ENCODE assay signal across 27 mouse cellular contexts in genomic region chr16:40907892-40908291, GRCm38 (mm10).
DNase-seq lines count a peak whose midpoint lies in the region; ATAC-seq and TF ChIP-seq lines count a peak whose summit lies in the region.
"Had no signal": no experiment of that assay in that cellular context is flagged by ENCODE, and none has a peak within 500 bp of the region (broad histone marks: within the 10 kb centered on the region; RNA-seq: fewer than 3 reads in every experiment).

No protein-coding gene starts in this region.

- WGBS in forebrain, embryonic 11.5 days: 28% methylated on average over 1 of the region's 1 CpGs
- 3% methylated on average over 1 of the region's 1 CpGs for WGBS in forebrain, postnatal 0 days
- WGBS in midbrain, postnatal 0 days: 69% methylated on average over 1 of the region's 1 CpGs
- 50% methylated on average over 1 of the region's 1 CpGs for WGBS in midbrain, embryonic 16.5 days
- 35% methylated on average over 1 of the region's 1 CpGs for WGBS in forebrain, embryonic 13.5 days
- 9% methylated on average over 1 of the region's 1 CpGs for WGBS in forebrain, embryonic 16.5 days
- 76% methylated on average over 1 of the region's 1 CpGs for WGBS in hindbrain, embryonic 10.5 days

- ATAC-seq in forebrain, embryonic 11.5 days (replicated peaks; ENCODE audit: low FRiP score): peak; percentile 89
- ATAC-seq in forebrain, postnatal 0 days: no peak
- no peak for ATAC-seq in midbrain, postnatal 0 days (ENCODE audit: low FRiP score)
- no peak for ATAC-seq in midbrain, embryonic 16.5 days
- peak; percentile 90 for ATAC-seq in forebrain, embryonic 13.5 days
- ATAC-seq in forebrain, embryonic 16.5 days: peak; percentile 82
- ATAC-seq: intestine, postnatal 0 days; Patski had no signal

- no peak overlapping the region for H3K9ac ChIP-seq in forebrain, embryonic 11.5 days (ENCODE audit: low read length)
- H3K9ac ChIP-seq in forebrain, postnatal 0 days: no peak overlapping the region
- H3K9ac ChIP-seq in midbrain, postnatal 0 days (replicated peaks; ENCODE audit: low read length, poor library complexity, severe bottlenecking): no peak overlapping the region
- no peak overlapping the region for H3K9ac ChIP-seq in midbrain, embryonic 16.5 days (ENCODE audit: low read depth, low read length)
- no peak overlapping the region for H3K9ac ChIP-seq in forebrain, embryonic 13.5 days
- no peak overlapping the region for H3K9ac ChIP-seq in forebrain, embryonic 16.5 days (replicated peaks; ENCODE audit: low read depth, low read length)
- H3K9ac ChIP-seq: embryonic facial prominence, embryonic 12.5 days; embryonic facial prominence, embryonic 15.5 days; heart, embryonic 13.5 days; hindbrain, embryonic 12.5 days; hindbrain, embryonic 15.5 days had no signal

- no peak overlapping the region for H3K4me2 ChIP-seq in forebrain, embryonic 11.5 days (ENCODE audit: low read depth, low read length, severe bottlenecking)
- no peak overlapping the region for H3K4me2 ChIP-seq in forebrain, postnatal 0 days (ENCODE audit: low read depth)
- H3K4me2 ChIP-seq in midbrain, postnatal 0 days (ENCODE audit: low read depth, low read length, poor library complexity, severe bottlenecking): no peak overlapping the region
- no peak overlapping the region for H3K4me2 ChIP-seq in midbrain, embryonic 16.5 days (ENCODE audit: low read length)
- no peak overlapping the region for H3K4me2 ChIP-seq in forebrain, embryonic 13.5 days
- H3K4me2 ChIP-seq in forebrain, embryonic 16.5 days (ENCODE audit: low read length): no peak overlapping the region
- H3K4me2 ChIP-seq: embryonic facial prominence, embryonic 12.5 days; embryonic facial prominence, embryonic 15.5 days; heart, embryonic 13.5 days; hindbrain, embryonic 12.5 days; hindbrain, embryonic 15.5 days had no signal

- no peak overlapping the region for H3K27ac ChIP-seq in forebrain, embryonic 11.5 days (ENCODE audit: low read depth, low read length)
- H3K27ac ChIP-seq in forebrain, postnatal 0 days (ENCODE audit: low read depth, low read length): no peak overlapping the region
- H3K27ac ChIP-seq in midbrain, postnatal 0 days (ENCODE audit: low read depth, low read length): no peak overlapping the region
- H3K27ac ChIP-seq in midbrain, embryonic 16.5 days (ENCODE audit: low read length): no peak overlapping the region
- no peak overlapping the region for H3K27ac ChIP-seq in forebrain, embryonic 13.5 days
- no peak overlapping the region for H3K27ac ChIP-seq in forebrain, embryonic 16.5 days (ENCODE audit: low read length)
- H3K27ac ChIP-seq in hindbrain, embryonic 10.5 days: no peak overlapping the region
- H3K27ac ChIP-seq: embryonic facial prominence, embryonic 12.5 days; embryonic facial prominence, embryonic 15.5 days; gastrocnemius, adult 2 months; heart, embryonic 13.5 days; hindbrain, embryonic 12.5 days; hindbrain, embryonic 15.5 days had no signal

- no peak overlapping the region for H3K4me3 ChIP-seq in forebrain, embryonic 11.5 days (ENCODE audit: low read depth, low read length)
- H3K4me3 ChIP-seq in forebrain, postnatal 0 days (ENCODE audit: low read depth, low read length): no peak overlapping the region
- H3K4me3 ChIP-seq in midbrain, postnatal 0 days (ENCODE audit: low read depth, low read length): no peak overlapping the region
- no peak overlapping the region for H3K4me3 ChIP-seq in midbrain, embryonic 16.5 days (ENCODE audit: low read depth, low read length)
- H3K4me3 ChIP-seq in forebrain, embryonic 13.5 days: no peak overlapping the region
- no peak overlapping the region for H3K4me3 ChIP-seq in forebrain, embryonic 16.5 days (replicated peaks; ENCODE audit: low read length)
- H3K4me3 ChIP-seq in hindbrain, embryonic 10.5 days: no peak overlapping the region
- H3K4me3 ChIP-seq: embryonic facial prominence, embryonic 12.5 days; embryonic facial prominence, embryonic 15.5 days; gastrocnemius, adult 2 months; heart, embryonic 13.5 days; hindbrain, embryonic 12.5 days; hindbrain, embryonic 15.5 days had no signal

- DNase-seq in forebrain, embryonic 11.5 days (ENCODE audit: low spot score): no peak
- no peak for DNase-seq in forebrain, postnatal 0 days
- DNase-seq in midbrain, postnatal 0 days (ENCODE audit: low spot score): peak; percentile 10
- DNase-seq in right cerebral cortex, postnatal 36 days (ENCODE audit: low spot score in 2 of 2): no peak
- no peak for DNase-seq in hindbrain, embryonic 10.5 days (ENCODE audit: low spot score)
- DNase-seq: adrenal gland, postnatal 10 days; adrenal gland, postnatal 36 days; cerebellum, adult 11 months; cerebellum, adult 2 months; cerebellum, adult 9-11 months; cerebellum, postnatal 25 days; gastrocnemius, adult 2 months; gastrocnemius, postnatal 14 days; heart, adult 18-20 months; heart, postnatal 14 days; heart, postnatal 4 days had no signal

- no peaks in the 10 kb centered on the region for H3K9me3 ChIP-seq in forebrain, embryonic 11.5 days (ENCODE audit: control insufficient read depth, low read length)
- H3K9me3 ChIP-seq in forebrain, postnatal 0 days (ENCODE audit: low read length): no peaks in the 10 kb centered on the region
- no peaks in the 10 kb centered on the region for H3K9me3 ChIP-seq in midbrain, postnatal 0 days (ENCODE audit: low read length)
- no peaks in the 10 kb centered on the region for H3K9me3 ChIP-seq in midbrain, embryonic 16.5 days (replicated peaks; ENCODE audit: control insufficient read depth, low read length, poor library complexity, severe bottlenecking)
- no peaks in the 10 kb centered on the region for H3K9me3 ChIP-seq in forebrain, embryonic 13.5 days (replicated peaks)
- no peaks in the 10 kb centered on the region for H3K9me3 ChIP-seq in forebrain, embryonic 16.5 days (ENCODE audit: control insufficient read depth, low read length)
- H3K9me3 ChIP-seq in hindbrain, embryonic 10.5 days: no peaks in the 10 kb centered on the region
- H3K9me3 ChIP-seq: embryonic facial prominence, embryonic 12.5 days; embryonic facial prominence, embryonic 15.5 days; G1E; heart, embryonic 13.5 days; hindbrain, embryonic 12.5 days; hindbrain, embryonic 15.5 days had no signal

- no peaks in the 10 kb centered on the region for H3K4me1 ChIP-seq in forebrain, embryonic 11.5 days (replicated peaks; ENCODE audit: control insufficient read depth, insufficient read depth, low read length)
- no peaks in the 10 kb centered on the region for H3K4me1 ChIP-seq in forebrain, postnatal 0 days (ENCODE audit: insufficient read depth)
- H3K4me1 ChIP-seq in midbrain, postnatal 0 days (ENCODE audit: insufficient read depth, low read length): no peaks in the 10 kb centered on the region
- no peaks in the 10 kb centered on the region for H3K4me1 ChIP-seq in midbrain, embryonic 16.5 days (ENCODE audit: control insufficient read depth, insufficient read depth, low read length)
- no peaks in the 10 kb centered on the region; the same call in 1 of the 2 replicates for H3K4me1 ChIP-seq in forebrain, embryonic 13.5 days
- no peaks in the 10 kb centered on the region; the same call in 1 of the 2 replicates for H3K4me1 ChIP-seq in forebrain, embryonic 16.5 days (replicated peaks; ENCODE audit: control insufficient read depth, insufficient read depth, low read length)
- H3K4me1 ChIP-seq in hindbrain, embryonic 10.5 days (replicated peaks): no peaks in the 10 kb centered on the region
- H3K4me1 ChIP-seq: embryonic facial prominence, embryonic 12.5 days; embryonic facial prominence, embryonic 15.5 days; heart, embryonic 13.5 days; hindbrain, embryonic 12.5 days; hindbrain, embryonic 15.5 days had no signal

- H3K27me3 ChIP-seq in forebrain, embryonic 11.5 days (ENCODE audit: control insufficient read depth, insufficient read depth, low read length): no peaks in the 10 kb centered on the region
- H3K27me3 ChIP-seq in forebrain, postnatal 0 days (ENCODE audit: insufficient read depth, low read length): no peaks in the 10 kb centered on the region
- no peaks in the 10 kb centered on the region for H3K27me3 ChIP-seq in midbrain, postnatal 0 days (ENCODE audit: insufficient read depth, low read length)
- H3K27me3 ChIP-seq in midbrain, embryonic 16.5 days (ENCODE audit: control insufficient read depth, insufficient read depth, low read depth, low read length): no peaks in the 10 kb centered on the region
- no peaks in the 10 kb centered on the region for H3K27me3 ChIP-seq in forebrain, embryonic 13.5 days
- H3K27me3 ChIP-seq in forebrain, embryonic 16.5 days (replicated peaks; ENCODE audit: control insufficient read depth, insufficient read depth, low read length): no peaks in the 10 kb centered on the region
- no peaks in the 10 kb centered on the region for H3K27me3 ChIP-seq in hindbrain, embryonic 10.5 days (ENCODE audit: insufficient read depth, poor library complexity, severe bottlenecking)
- H3K27me3 ChIP-seq: embryonic facial prominence, embryonic 12.5 days; embryonic facial prominence, embryonic 15.5 days; heart, embryonic 13.5 days; hindbrain, embryonic 12.5 days; hindbrain, embryonic 15.5 days had no signal

- H3K36me3 ChIP-seq in forebrain, embryonic 11.5 days (ENCODE audit: control insufficient read depth, insufficient read depth, low read length): no peaks in the 10 kb centered on the region
- H3K36me3 ChIP-seq in forebrain, postnatal 0 days (ENCODE audit: insufficient read depth): no peaks in the 10 kb centered on the region
- no peaks in the 10 kb centered on the region for H3K36me3 ChIP-seq in midbrain, postnatal 0 days (ENCODE audit: insufficient read depth, low read length)
- no peaks in the 10 kb centered on the region for H3K36me3 ChIP-seq in midbrain, embryonic 16.5 days (ENCODE audit: control insufficient read depth, insufficient read depth, low read length)
- H3K36me3 ChIP-seq in forebrain, embryonic 13.5 days (ENCODE audit: poor library complexity, severe bottlenecking): no peaks in the 10 kb centered on the region
- no peaks in the 10 kb centered on the region for H3K36me3 ChIP-seq in forebrain, embryonic 16.5 days (ENCODE audit: control insufficient read depth, insufficient read depth)
- no peaks in the 10 kb centered on the region for H3K36me3 ChIP-seq in hindbrain, embryonic 10.5 days
- H3K36me3 ChIP-seq: embryonic facial prominence, embryonic 12.5 days; embryonic facial prominence, embryonic 15.5 days; G1E; heart, embryonic 13.5 days; hindbrain, embryonic 12.5 days; hindbrain, embryonic 15.5 days had no signal

- no peak for TF ChIP-seq CTCF in forebrain, postnatal 0 days (IDR thresholded peaks at IDR 0.05; ENCODE audit: low read depth)
- TF ChIP-seq CTCF in midbrain, postnatal 0 days (IDR thresholded peaks at IDR 0.05): no peak

Comparison
In these comparisons a context has a peak if more than half of its experiments do, and no peak if none do; other contexts are left out.
1. ATAC-seq: peak in forebrain, embryonic 11.5 days (single experiment), forebrain, embryonic 13.5 days (single experiment) and forebrain, embryonic 16.5 days (single experiment); none in forebrain, postnatal 0 days (single experiment), midbrain, postnatal 0 days (single experiment) and midbrain, embryonic 16.5 days (single experiment).